20 mouse cellular contexts compared by ENCODE assay signal in the genomic region with DNA sequence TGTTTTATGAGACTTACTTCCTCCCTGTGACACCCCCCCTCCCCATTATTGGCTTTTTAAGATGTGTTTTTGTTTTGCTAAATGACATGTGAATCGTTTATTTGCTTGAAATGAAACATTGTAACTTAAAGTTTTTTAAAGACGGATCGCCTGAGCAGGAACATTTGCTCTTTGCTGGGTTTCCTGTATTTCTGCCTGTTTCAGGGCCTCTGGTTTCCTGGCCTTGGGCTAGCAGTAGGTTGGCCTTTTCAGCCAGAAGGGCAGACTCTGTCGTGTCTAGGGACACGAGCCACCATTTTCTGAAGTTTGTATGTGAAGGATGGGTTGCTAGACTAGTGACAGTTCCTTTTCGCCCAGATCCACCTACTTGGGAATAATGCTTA. TPM values are rescaled to one million over a fixed set of nuclear protein-coding genes. Genes with fewer than 3 reads are reported as not detected.
DNase-seq lines count a peak whose midpoint lies in the region; ATAC-seq and TF ChIP-seq lines count a peak whose summit lies in the region.
"Had no signal": no experiment of that assay in that cellular context is flagged by ENCODE, and none has a peak within 500 bp of the region (broad histone marks: within the 10 kb centered on the region; RNA-seq: fewer than 3 reads in every experiment).

No protein-coding gene starts in this region.

- intact Hi-C loops in heart, adult 2 months (cut with DNase I) = no loop called here
- intact Hi-C loops in heart, postnatal 25 days (cut with DNase I) = no loop called here

- TF ChIP-seq POLR2A in heart, adult 2 months (IDR thresholded peaks at IDR 0.05; ENCODE audit: insufficient read depth, low read depth, low read length) = no peak

- H3K27ac ChIP-seq in heart, adult 2 months = no peak overlapping the region; the same call in 1 of the 2 replicates
- H3K27ac ChIP-seq in heart, postnatal 0 days (ENCODE audit: low read depth) = peak overlapping the region; percentile 56
- peak overlapping the region; percentile 65 for H3K27ac ChIP-seq in brown adipose tissue, adult 24 weeks (replicated peaks; ENCODE audit: low read depth, low read length)
- H3K27ac ChIP-seq: embryonic facial prominence, embryonic 15.5 days; hindbrain, embryonic 10.5 days; hindbrain, postnatal 0 days; limb, embryonic 13.5 days had no signal

- no peak for ATAC-seq in heart, postnatal 0 days (ENCODE audit: insufficient read depth, low read depth)
- no peak for ATAC-seq in megakaryocyte, adult 5-6 weeks (ENCODE audit: poor library complexity, severe bottlenecking)
- ATAC-seq: forebrain, embryonic 16.5 days; hindbrain, postnatal 0 days; intestine, postnatal 0 days had no signal

- H3K9ac ChIP-seq in heart, adult 2 months (ENCODE audit: low read depth, low read length) = no peak overlapping the region
- no peak overlapping the region; the same call in 1 of the 2 replicates for H3K9ac ChIP-seq in heart, postnatal 0 days (replicated peaks; ENCODE audit: low read depth, low read length)
- H3K9ac ChIP-seq: embryonic facial prominence, embryonic 15.5 days; limb, embryonic 13.5 days had no signal

- no peak overlapping the region for H3K4me3 ChIP-seq in heart, adult 2 months
- H3K4me3 ChIP-seq in heart, postnatal 0 days (ENCODE audit: low read depth, low read length) = no peak overlapping the region
- peak overlapping the region; percentile 82 for H3K4me3 ChIP-seq in megakaryocyte, embryonic 14.5 days (replicated peaks)
- no peak overlapping the region for H3K4me3 ChIP-seq in brown adipose tissue, adult 24 weeks (ENCODE audit: insufficient read depth, low read depth, low read length)
- H3K4me3 ChIP-seq: embryonic facial prominence, embryonic 15.5 days; hindbrain, embryonic 10.5 days; limb, embryonic 13.5 days had no signal

- no peaks in the 10 kb centered on the region for H3K9me3 ChIP-seq in heart, postnatal 0 days (replicated peaks; ENCODE audit: control insufficient read depth, low read length)
- peaks cover 4% of the 10 kb centered on the region for H3K9me3 ChIP-seq in megakaryocyte, embryonic 14.5 days
- H3K9me3 ChIP-seq: embryonic facial prominence, embryonic 15.5 days; hindbrain, embryonic 10.5 days; limb, embryonic 13.5 days had no signal

- TF ChIP-seq CTCF in heart, adult 2 months (IDR thresholded peaks at IDR 0.05) = no peak
- TF ChIP-seq CTCF in heart, postnatal 0 days (IDR thresholded peaks at IDR 0.05; ENCODE audit: low read depth) = no peak

- peaks cover 6% of the 10 kb centered on the region; the same call in 1 of the 2 replicates for H3K79me2 ChIP-seq in heart, adult 2 months (replicated peaks; ENCODE audit: control insufficient read depth, insufficient read depth, low read length)

- peaks cover 5% of the 10 kb centered on the region for H3K4me1 ChIP-seq in heart, adult 2 months (ENCODE audit: control insufficient read depth, insufficient read depth, low read length)
- H3K4me1 ChIP-seq in heart, postnatal 0 days (ENCODE audit: control insufficient read depth, insufficient read depth) = peaks cover 12% of the 10 kb centered on the region; the same call in 1 of the 2 replicates
- H3K4me1 ChIP-seq in megakaryocyte, embryonic 14.5 days = peaks cover 57% of the 10 kb centered on the region
- H3K4me1 ChIP-seq in brown adipose tissue, adult 24 weeks (ENCODE audit: control insufficient read depth, insufficient read depth, insufficient read length, low read length) = peaks cover 16% of the 10 kb centered on the region

- H3K36me3 ChIP-seq in heart, adult 2 months (ENCODE audit: control insufficient read depth, insufficient read depth, low read length) = peaks cover 10% of the 10 kb centered on the region
- H3K36me3 ChIP-seq in heart, postnatal 0 days (replicated peaks; ENCODE audit: control insufficient read depth, insufficient read depth, low read length) = no peaks in the 10 kb centered on the region
- peaks cover 24% of the 10 kb centered on the region for H3K36me3 ChIP-seq in megakaryocyte, embryonic 14.5 days (replicated peaks; ENCODE audit: low read length)
- H3K36me3 ChIP-seq: embryonic facial prominence, embryonic 15.5 days; hindbrain, embryonic 10.5 days had no signal

- no peak for TF ChIP-seq EP300 in heart, adult 2 months (IDR thresholded peaks at IDR 0.05; ENCODE audit: insufficient read depth, low read depth, low read length)
- no peak for TF ChIP-seq EP300 in heart, postnatal 0 days (IDR thresholded peaks at IDR 0.05; ENCODE audit: low read depth)

- peak; percentile 23 for DNase-seq in heart, adult 11 months
- no peak for DNase-seq in heart, adult 2 months
- DNase-seq in heart, postnatal 0 days (ENCODE audit: low spot score) = no peak
- no peak for DNase-seq in heart, postnatal 25 days (ENCODE audit: low spot score)
- DNase-seq in frontal cortex, postnatal 25 days (ENCODE audit: low spot score in 2 of 2) = no peak
- DNase-seq: B cell, adult 2 months; cerebellum, adult 9-10 months; gastrocnemius, postnatal 36 days; lung, postnatal 10 days; right cerebral cortex, adult 18-20 months; thymus, postnatal 36 days had no signal

- H3K4me2 ChIP-seq in heart, postnatal 0 days (ENCODE audit: low read depth, low read length) = no peak overlapping the region; the same call in 1 of the 2 replicates
- H3K4me2 ChIP-seq: embryonic facial prominence, embryonic 15.5 days; limb, embryonic 13.5 days had no signal

- no peaks in the 10 kb centered on the region for H3K27me3 ChIP-seq in heart, adult 2 months (ENCODE audit: control insufficient read depth, insufficient read depth, low read length)
- no peaks in the 10 kb centered on the region for H3K27me3 ChIP-seq in heart, postnatal 0 days (ENCODE audit: control insufficient read depth, insufficient read depth, low read length)
- no peaks in the 10 kb centered on the region for H3K27me3 ChIP-seq in megakaryocyte, embryonic 14.5 days (replicated peaks)
- H3K27me3 ChIP-seq: embryonic facial prominence, embryonic 15.5 days; limb, embryonic 13.5 days had no signal

- WGBS in heart, adult 2 months = 49% methylated on average over 6 of the region's 6 CpGs
- WGBS in heart, postnatal 0 days = 66% methylated on average over 6 of the region's 6 CpGs

RNA-seq across cellular contexts. Expression of a gene that starts 18.3 kb away (rescaled TPM):
- total RNA-seq in heart, adult 2 months (2021) = 1 to 10 TPM; 9.1 to 9.6 TPM
- polyA plus RNA-seq in heart, adult 2 months (2012; rRNA removed) = 3.2 and 8.1 TPM in 2 replicates
- 16.5 and 24.4 TPM in 2 replicates for total RNA-seq in heart, postnatal 0 days (2014; rRNA removed; ENCODE audit: low replicate concordance)
- 3.9 and 4.5 TPM in 2 replicates for polyA plus RNA-seq in heart, postnatal 0 days (2015; fragmentation: Nextera tagmentation; extraction: Ambion mirVana)
- 1 to 10 TPM; 8.5 to 9.4 TPM for total RNA-seq in heart, postnatal 25 days (2021)
- polyA plus RNA-seq in megakaryocyte, embryonic 14.5 days (2012; ENCODE audit: insufficient read depth, low replicate concordance) = 0.19 TPM in 1 of 2 replicates, not detected in the other
- total RNA-seq in megakaryocyte, adult 5-6 weeks (2015) = 11.0 and 14.3 TPM in 2 replicates
- 12.1 and 13.5 TPM in 2 replicates for total RNA-seq in megakaryocyte, adult 5-6 weeks (2017)
- 9.0 and 9.7 TPM in 2 replicates for polyA plus RNA-seq in brown adipose tissue, adult 24 weeks (2012; ENCODE audit: insufficient read depth, insufficient read length, missing spikeins)
